Mouse (Mus musculus) forebrain, embryonic 10.5 days (tissue): ENCODE data around the gene Eif4g3. TPM values are rescaled to one million over a fixed set of nuclear protein-coding genes. Genes with fewer than 3 reads are reported as not detected.

ENCODE experiments used
- DNase-seq: peaks from one replicate; pipeline ENCODE4 v3.0.0-alpha.2; 2017; ENCODE audit warnings: low spot score; ENCODE audit errors: extremely low spot score
- H3K27ac ChIP-seq: fragments of 300-500 bp; sonication (generic); 2 replicates; pipeline ENCODE4 v1.5.1; 2016; ENCODE audit warnings: mild to moderate bottlenecking
- H3K27me3 ChIP-seq: fragments of 300-500 bp; sonication (generic); 2 replicates; pipeline ENCODE4 v1.6.1; 2016; ENCODE audit warnings: mild to moderate bottlenecking; ENCODE audit not compliant: poor library complexity, severe bottlenecking
- H3K36me3 ChIP-seq: fragments of 300-500 bp; sonication (generic); replicated peaks from 2 replicates; pipeline ENCODE4 v1.6.1; 2016; ENCODE audit warnings: mild to moderate bottlenecking, moderate library complexity
- H3K4me1 ChIP-seq: fragments of 300-500 bp; sonication (generic); 2 replicates; pipeline ENCODE4 v1.6.1; 2016
- H3K4me3 ChIP-seq: fragments of 300-500 bp; sonication (generic); 2 replicates; pipeline ENCODE4 v1.5.1; 2016; ENCODE audit warnings: mild to moderate bottlenecking, moderate library complexity
- H3K9me3 ChIP-seq: fragments of 300-500 bp; sonication (generic); 2 replicates; pipeline ENCODE4 v1.6.1; 2016; ENCODE audit warnings: mild to moderate bottlenecking, moderate library complexity
- WGBS: fragments of 180-500 bp; shearing (Covaris S2); methylation state at CpG from one replicate; pipeline ENCODE4 v1.1.7; 2016; 5-methylcytosine and 5-hydroxymethylcytosine counted together
- polyA plus RNA-seq: library from polyadenylated mRNA; unstranded; fragments of >200 nt; fragmentation: Nextera tagmentation; extraction: Ambion mirVana; gene quantifications from 2 replicates; pipeline ENCODE4 v1.2.1, GENCODE M21; 2016

Eif4g3 gene
- polyA plus RNA-seq, 1 experiment from 2014 or later, result 37.2 TPM

DNA sequence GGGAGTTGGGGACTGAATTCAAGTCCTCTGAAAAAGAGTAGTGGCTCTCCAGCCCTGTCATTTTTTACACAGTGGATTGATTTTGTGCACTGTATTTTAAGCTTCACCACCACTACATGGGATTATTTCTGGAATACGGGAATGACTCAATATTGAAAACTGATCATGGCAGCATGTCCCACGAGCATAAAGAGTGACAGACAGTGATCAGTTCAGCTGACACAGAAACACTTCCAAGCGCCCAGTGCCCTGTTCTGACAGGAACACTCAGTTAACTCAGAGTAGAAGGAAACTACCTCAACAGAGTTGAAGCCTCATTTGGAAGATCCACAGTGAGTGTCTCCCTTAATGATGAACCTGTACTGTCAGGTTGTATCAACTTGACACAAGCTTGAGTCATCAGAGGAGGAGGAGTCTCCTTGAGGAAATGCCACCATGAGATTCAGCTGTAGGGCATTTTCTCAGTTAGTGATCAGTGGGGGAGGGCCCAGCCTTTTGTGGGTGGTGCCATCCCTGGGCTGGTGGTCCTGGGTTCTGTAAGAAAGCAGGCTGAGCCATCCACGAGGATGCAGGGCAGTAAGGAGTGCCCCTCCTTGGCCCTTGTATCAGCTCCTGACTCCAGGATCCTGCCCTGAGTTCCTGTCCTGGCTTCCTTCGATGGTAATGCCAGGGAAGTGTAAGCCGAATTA is 82.2 kb downstream of the Eif4g3 start:
- Histone ChIP-seq H3K36me3 (peaks cover 74% of the 10 kb centered on the region), H3K4me1 (peaks cover 7% of the 10 kb centered on the region), H3K9me3 (no peaks in the 10 kb centered on the region), H3K27ac (no peak overlapping the region), H3K4me3 (no peak overlapping the region), H3K27me3 (no peaks in the 10 kb centered on the region)
- 79% methylated on average over 6 of the region's 6 CpGs for WGBS
- DNase-seq, result no peak

DNA sequence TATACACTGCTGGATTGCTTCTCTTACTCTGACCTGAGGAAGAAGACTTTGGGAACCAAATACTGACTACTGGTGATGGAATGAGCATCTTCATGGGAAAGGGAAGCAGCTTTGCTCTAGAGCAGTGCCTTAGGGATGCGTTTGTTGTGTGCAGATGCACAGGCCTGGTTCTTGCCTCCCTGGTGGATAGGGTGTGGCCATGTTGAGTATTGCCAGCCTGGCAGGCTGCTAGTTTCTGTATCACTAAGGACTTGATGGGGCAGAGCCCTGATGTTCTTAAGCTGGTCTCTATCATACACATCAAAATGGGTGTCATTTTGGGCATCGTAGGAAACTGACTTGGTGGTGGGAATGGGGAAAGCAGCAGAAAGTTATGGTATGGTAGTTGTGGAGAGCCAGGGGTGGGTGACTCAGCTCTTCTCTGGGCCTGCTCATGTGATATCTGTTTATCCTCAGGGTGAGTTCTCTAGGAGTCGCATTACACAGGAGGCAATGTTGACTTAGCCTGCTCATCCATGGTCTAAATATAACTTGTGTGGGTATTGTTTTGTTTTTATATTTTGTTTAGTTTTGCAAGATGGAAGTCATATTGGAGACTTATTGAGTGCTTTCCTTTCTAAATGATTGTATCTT is 85.0 kb downstream of the Eif4g3 start:
- 92% methylated on average over 3 of the region's 3 CpGs for WGBS
- H3K27me3 ChIP-seq, result no peaks in the 10 kb centered on the region
- H3K27ac ChIP-seq, result no peak overlapping the region
- DNase-seq, result no peak
- no peaks in the 10 kb centered on the region for H3K4me1 ChIP-seq
- no peak overlapping the region for H3K4me3 ChIP-seq
- peaks cover 66% of the 10 kb centered on the region for H3K36me3 ChIP-seq
- H3K9me3 ChIP-seq, result no peaks in the 10 kb centered on the region

DNA sequence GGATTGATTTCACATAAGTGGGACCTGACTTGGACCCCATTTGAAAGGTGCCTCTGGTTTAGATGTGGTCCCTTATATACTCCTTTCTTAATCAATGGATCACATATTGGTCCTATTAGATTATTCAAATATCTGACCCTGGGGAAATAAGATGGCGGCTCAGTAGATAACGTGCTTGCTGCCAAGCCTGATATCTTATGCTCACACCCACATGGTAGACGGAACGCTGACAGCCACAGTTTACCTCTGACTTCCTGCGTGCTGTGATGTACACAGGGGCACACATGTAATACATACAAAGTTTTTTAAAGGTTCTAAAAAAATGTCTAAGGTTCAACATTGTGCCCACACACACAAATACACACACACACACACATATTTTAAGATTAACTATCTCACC is 86.4 kb downstream of the Eif4g3 start:
- Histone ChIP-seq H3K9me3 (no peaks in the 10 kb centered on the region), H3K4me1 (no peaks in the 10 kb centered on the region), H3K27ac (no peak overlapping the region), H3K36me3 (peaks cover 81% of the 10 kb centered on the region), H3K4me3 (no peak overlapping the region), H3K27me3 (no peaks in the 10 kb centered on the region)
- DNase-seq, result no peak
- 95% methylated on average over 5 of the region's 5 CpGs for WGBS

DNA sequence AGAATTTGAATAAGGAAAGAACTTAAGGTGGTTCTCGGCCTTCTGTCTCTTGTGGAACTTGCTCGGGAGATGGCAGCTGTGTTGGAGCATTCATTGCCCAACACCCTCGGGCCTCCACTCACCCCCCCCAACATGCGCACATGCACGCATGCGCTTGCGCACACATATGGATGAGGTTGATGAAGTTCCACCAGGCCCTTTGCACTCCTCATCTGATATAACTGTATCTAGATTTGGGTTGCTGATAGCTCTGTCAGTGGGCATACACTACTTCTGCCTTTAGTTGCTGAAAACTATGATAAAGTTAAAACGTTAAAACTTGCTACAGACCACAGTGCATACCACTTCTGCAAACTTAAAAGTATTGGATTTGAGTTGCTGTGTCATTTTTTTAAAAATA is 89.6 kb downstream of the Eif4g3 start:
- H3K27me3 ChIP-seq, result no peaks in the 10 kb centered on the region
- WGBS, result 93% methylated on average over 8 of the region's 8 CpGs
- no peak for DNase-seq
- H3K27ac ChIP-seq, result no peak overlapping the region
- no peaks in the 10 kb centered on the region for H3K9me3 ChIP-seq
- no peak overlapping the region for H3K4me3 ChIP-seq
- no peaks in the 10 kb centered on the region for H3K4me1 ChIP-seq
- peaks cover 88% of the 10 kb centered on the region for H3K36me3 ChIP-seq

DNA sequence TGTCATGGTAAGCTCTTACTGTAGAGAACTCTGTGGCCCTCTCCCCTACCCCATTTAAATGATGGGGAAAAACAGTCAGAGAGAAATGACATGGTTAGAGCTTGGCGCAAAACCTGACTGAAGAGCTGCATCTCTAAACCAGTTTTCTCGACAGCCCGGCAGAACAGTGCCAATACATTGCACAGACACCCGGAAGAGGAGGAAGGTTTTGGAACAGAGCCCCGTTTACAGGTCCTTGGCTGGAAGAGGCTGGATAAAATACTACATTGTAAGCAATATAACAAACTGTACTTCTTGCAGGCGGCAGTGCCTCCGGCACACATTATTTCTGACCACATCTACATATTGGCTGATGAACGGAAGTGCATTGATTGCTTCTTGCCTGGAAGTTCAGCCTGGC is 91.3 kb downstream of the Eif4g3 start:
- 89% methylated on average over 8 of the region's 8 CpGs for WGBS
- no peaks in the 10 kb centered on the region for H3K4me1 ChIP-seq
- no peaks in the 10 kb centered on the region for H3K9me3 ChIP-seq
- no peak overlapping the region for H3K27ac ChIP-seq
- H3K27me3 ChIP-seq, result no peaks in the 10 kb centered on the region
- no peak overlapping the region for H3K4me3 ChIP-seq
- H3K36me3 ChIP-seq, result peaks cover 87% of the 10 kb centered on the region
- no peak for DNase-seq

DNA sequence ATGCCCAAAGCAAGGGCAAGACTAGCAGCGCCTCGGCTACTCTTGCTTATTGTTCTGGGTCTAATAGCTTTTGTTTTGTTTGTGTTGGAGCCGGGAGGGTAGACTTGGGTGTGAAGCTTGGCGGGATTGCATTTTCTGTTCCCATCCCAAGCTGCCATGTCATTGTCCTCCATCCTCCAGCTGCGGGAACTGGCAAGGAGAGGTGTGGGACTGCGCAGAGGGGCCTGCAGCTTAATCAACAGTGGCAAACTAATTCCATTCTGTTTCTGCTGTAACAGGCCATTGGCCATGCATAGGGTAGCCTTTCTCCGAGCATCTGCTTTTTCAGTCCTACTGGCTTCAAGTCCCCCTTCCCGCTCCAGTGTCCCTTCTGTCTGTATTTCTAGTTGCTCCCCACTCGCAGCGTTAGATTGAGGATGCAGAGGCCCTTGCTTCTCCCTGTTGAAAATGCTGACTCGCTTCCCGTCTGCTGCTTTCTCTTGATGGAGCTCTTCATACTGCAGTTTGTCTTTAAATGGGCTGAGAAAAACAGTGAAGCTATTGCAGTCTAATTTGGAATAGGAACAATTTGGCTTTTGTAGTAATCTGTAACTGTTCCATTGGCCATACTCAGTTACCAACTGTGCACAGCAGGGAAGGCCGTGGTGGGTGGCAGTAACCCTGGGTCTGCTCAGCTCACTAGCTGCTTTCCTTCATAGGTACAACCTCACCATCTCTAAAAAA is 92.2 kb downstream of the Eif4g3 start:
- Histone ChIP-seq H3K4me1 (no peaks in the 10 kb centered on the region), H3K4me3 (no peak overlapping the region), H3K36me3 (peaks cover 88% of the 10 kb centered on the region), H3K27me3 (no peaks in the 10 kb centered on the region), H3K27ac (no peak overlapping the region), H3K9me3 (no peaks in the 10 kb centered on the region)
- no peak for DNase-seq
- 89% methylated on average over 13 of the region's 13 CpGs for WGBS

DNA sequence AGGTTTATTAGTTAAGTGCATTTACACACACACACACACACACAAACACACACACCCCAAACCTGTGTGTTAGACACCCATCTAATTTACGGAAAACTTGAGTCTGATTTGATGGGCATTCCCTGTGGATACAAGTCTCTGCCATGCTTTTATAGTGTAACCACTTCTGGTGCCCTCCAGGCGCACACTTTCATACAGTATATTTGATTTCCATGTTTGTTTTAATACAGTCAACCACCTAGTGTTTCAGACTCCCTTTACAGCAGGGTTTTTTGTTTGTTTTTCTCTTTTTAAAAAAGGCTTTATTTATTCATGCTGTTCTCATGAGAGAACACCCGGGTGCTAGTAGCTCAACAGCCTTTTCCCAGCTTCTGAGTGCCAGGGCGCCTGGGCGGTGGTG is 94.1 kb downstream of the Eif4g3 start:
- no peaks in the 10 kb centered on the region for H3K9me3 ChIP-seq
- 94% methylated on average over 5 of the region's 5 CpGs for WGBS
- H3K36me3 ChIP-seq, result peaks cover 86% of the 10 kb centered on the region

DNA sequence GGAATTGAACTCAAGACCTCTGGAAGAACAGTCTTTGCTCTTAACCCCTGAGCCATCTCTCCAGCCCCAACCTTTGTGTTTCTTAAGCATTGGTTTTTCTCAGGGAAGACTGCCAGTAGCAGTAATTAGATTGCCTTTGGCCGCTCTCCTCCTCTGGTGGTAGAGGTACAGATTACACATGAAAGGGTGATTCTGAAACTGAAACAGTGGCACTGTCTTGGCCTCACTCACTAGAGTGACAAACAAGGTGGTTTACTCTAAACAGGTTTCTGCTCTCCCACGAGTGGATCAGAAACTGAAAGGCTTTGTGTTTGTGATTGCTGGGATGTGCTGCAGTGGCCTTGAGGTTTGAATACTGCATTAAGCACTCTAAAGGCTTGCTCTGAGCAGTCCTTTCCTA is 96.7 kb downstream of the Eif4g3 start:
- no peak overlapping the region for H3K27ac ChIP-seq
- peaks cover 88% of the 10 kb centered on the region for H3K36me3 ChIP-seq
- no peak overlapping the region for H3K4me3 ChIP-seq
- H3K9me3 ChIP-seq, result no peaks in the 10 kb centered on the region
- DNase-seq, result no peak
- WGBS, result 84% methylated on average over 2 of the region's 2 CpGs
- no peaks in the 10 kb centered on the region for H3K27me3 ChIP-seq
- no peaks in the 10 kb centered on the region for H3K4me1 ChIP-seq

More for the DNA sequence above, 94.1 kb downstream of the Eif4g3 start:
- Histone ChIP-seq H3K27me3 (no peaks in the 10 kb centered on the region), H3K4me3 (no peak overlapping the region), H3K27ac (no peak overlapping the region), H3K4me1 (no peaks in the 10 kb centered on the region)
- DNase-seq, result no peak

DNA sequence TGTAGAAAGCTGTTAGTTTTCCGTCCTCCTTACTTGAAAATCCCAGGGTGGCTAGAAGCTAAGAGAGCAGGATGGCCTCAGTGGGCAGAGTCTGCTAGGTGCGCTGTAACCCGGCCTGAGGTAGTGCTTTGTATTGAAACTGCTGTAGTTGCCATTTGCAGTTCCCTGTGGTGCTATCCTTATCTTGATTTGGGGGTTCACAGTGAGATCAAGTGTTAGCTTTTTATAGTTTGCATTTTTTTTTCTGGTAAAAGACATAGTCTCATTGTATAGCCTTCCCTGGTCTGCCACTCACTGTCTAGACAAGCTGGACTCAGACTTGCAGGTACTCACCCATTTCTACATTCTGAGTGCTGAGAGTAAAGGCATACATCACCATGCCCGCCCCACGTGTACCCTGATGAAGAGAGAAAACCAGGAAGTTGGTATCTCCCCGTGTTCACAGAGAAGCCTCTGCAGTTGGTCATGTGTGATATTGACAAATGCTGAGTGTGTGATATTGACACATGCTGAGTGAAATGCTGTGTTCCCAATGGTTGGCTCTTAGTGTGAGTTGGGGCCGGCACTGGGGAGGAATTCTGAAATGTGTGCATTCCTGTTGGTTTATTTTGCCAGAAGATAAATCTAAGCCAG is 98.9 kb downstream of the Eif4g3 start:
- Histone ChIP-seq H3K27me3 (no peaks in the 10 kb centered on the region), H3K9me3 (no peaks in the 10 kb centered on the region), H3K36me3 (peaks cover 87% of the 10 kb centered on the region), H3K4me3 (no peak overlapping the region), H3K4me1 (no peaks in the 10 kb centered on the region), H3K27ac (no peak overlapping the region)
- 91% methylated on average over 7 of the region's 7 CpGs for WGBS
- no peak for DNase-seq

DNA sequence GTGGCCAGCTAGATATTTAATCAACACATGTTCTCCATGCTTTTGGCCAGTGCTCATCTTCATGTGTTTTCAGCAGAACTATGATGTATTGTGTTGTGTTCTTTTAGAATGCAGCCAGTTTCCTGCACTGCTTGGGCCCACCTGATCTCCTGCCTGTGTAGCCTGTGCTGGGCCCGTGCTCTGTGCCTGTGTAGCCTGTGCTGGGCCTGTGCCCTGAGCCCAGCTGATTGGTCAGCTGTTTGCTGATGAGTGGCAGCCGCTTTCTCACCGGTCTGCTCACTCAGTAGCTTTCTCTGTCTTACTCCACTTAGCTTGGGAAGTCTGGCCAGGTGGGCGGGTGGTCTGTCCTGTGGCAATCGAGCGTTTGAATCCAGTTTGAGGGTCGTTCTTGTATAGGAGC is 107.6 kb downstream of the Eif4g3 start:
- 98% methylated on average over 7 of the region's 7 CpGs for WGBS
- H3K4me3 ChIP-seq, result no peak overlapping the region
- H3K27me3 ChIP-seq, result no peaks in the 10 kb centered on the region
- no peak for DNase-seq
- H3K27ac ChIP-seq, result no peak overlapping the region
- H3K36me3 ChIP-seq, result peaks cover 99% of the 10 kb centered on the region
- H3K9me3 ChIP-seq, result no peaks in the 10 kb centered on the region
- H3K4me1 ChIP-seq, result no peaks in the 10 kb centered on the region

DNA sequence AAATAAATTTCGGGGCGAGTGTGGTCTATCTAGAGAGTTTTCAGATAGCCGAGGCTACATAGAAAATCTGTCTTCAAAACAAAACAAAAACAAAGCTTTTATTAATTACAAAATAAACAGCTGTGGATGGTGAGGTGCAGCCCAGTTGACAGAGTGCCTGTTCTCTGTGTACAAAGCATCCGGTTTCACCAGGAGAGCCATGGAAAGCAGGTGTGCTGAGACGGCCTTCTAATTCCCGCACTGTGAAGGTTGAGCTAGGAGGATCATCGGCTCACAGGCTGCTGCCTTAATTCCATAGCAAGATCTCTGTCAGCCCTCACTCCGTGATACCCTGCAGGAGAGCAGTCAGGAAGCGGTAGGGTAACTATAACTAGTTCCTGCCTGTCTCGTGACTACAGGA is 109.0 kb downstream of the Eif4g3 start:
- H3K4me3 ChIP-seq, result no peak overlapping the region

DNA sequence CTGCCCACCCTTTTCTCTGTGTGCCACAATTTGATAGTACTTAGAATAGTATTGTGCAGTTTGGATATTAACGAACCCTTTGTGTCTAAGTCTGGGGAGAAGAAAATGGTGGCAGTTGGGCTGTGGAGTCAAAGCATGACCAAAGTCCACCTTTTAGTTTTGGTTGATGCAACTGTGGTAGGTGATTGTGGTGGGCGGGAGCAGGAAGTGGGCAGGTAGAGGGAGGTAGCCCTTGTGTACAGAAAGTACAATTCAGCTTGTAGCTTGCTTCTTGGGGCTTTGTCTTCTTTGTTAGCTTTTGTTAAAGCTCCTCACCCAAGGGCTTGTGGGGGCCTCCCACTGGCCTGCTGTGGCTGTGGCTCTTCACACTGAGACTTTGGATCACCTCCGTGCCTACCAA is 109.6 kb downstream of the Eif4g3 start:
- no peak overlapping the region for H3K4me3 ChIP-seq
- H3K9me3 ChIP-seq, result no peaks in the 10 kb centered on the region
- H3K4me1 ChIP-seq, result no peaks in the 10 kb centered on the region
- 95% methylated on average over 3 of the region's 3 CpGs for WGBS
- H3K27me3 ChIP-seq, result no peaks in the 10 kb centered on the region
- peaks cover 100% of the 10 kb centered on the region for H3K36me3 ChIP-seq
- no peak for DNase-seq
- H3K27ac ChIP-seq, result no peak overlapping the region

More for the DNA sequence above, 109.0 kb downstream of the Eif4g3 start:
- peaks cover 100% of the 10 kb centered on the region for H3K36me3 ChIP-seq
- no peaks in the 10 kb centered on the region for H3K9me3 ChIP-seq
- no peak for DNase-seq
- WGBS, result 89% methylated on average over 10 of the region's 10 CpGs
- no peaks in the 10 kb centered on the region for H3K27me3 ChIP-seq
- no peaks in the 10 kb centered on the region for H3K4me1 ChIP-seq
- H3K27ac ChIP-seq, result no peak overlapping the region

DNA sequence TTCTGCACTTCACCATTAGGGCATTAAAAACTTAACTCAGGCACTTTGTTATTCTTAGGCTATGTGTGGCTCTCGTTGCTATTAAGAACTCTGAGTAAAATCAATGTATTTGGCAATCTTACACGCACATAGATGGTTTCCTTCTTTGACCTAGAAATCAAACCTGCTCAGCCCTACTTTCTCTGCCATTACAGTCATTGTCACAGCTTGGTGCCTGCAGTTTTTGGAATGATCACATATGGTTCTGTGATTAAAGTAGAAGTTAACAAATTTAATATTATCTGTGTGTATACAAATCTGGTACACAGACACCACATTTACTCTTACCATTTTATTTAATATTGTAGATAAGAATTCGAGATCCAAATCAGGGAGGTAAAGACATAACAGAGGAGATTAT is 112.1 kb downstream of the Eif4g3 start:
- Histone ChIP-seq H3K4me1 (no peaks in the 10 kb centered on the region), H3K27me3 (no peaks in the 10 kb centered on the region), H3K9me3 (no peaks in the 10 kb centered on the region), H3K36me3 (peaks cover 100% of the 10 kb centered on the region), H3K4me3 (no peak overlapping the region), H3K27ac (no peak overlapping the region)
- WGBS, result 94% methylated on average over 3 of the region's 3 CpGs
- DNase-seq, result no peak
